Mouse (Mus musculus) lung, postnatal 0 days (tissue): ENCODE measurements at regions not wholly inside any gene's neighbourhood (a gene's known extent, or its start where the extent isn't known, plus 50 kb on each side); places are given as distances from the start of the nearest gene placed in this dataset.

Experiments
- CTCF ChIP-seq: IDR thresholded peaks from 2 replicates; pipeline ENCODE4 v1.5.1; 2016; ENCODE audit warnings: antibody characterized with exemption, mild to moderate bottlenecking
- EP300 ChIP-seq: IDR thresholded peaks from 2 replicates; pipeline ENCODE4 v1.6.1; 2016; ENCODE audit warnings: antibody characterized with exemption, mild to moderate bottlenecking, control low read depth

DNA sequence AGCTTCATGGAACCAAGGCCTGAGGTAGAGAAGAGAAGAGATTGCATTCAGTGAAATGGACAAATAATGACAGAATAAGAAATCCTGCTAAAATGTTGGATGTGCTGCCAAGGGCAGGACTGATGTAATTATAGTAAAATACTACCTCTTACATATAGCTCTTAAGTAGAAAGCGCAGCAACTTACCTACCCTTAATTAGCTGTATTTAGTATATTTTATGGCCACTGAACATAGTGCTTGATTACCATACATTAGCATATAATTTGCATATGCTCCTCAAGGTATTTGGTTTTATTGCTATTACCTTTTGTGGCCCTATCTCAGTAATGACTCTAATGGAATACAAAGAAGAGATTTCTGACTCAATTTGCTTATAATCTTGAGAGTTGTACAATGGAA, 176.2 kb downstream of the Hdgfl1 start:
- TF ChIP-seq CTCF (no peak), EP300 (no peak)
